Mouse (Mus musculus) heart, embryonic 11.5 days (tissue): Measurements from ENCODE around the gene Crtc1. TPM values are rescaled to one million over a fixed set of nuclear protein-coding genes. Genes with fewer than 3 reads are reported as not detected.

Experiments
- ATAC-seq: fragments of 200-750 bp; cut with Nextera tagmentation; replicated peaks from 2 replicates; pipeline ENCODE4 v1.8.0; 2017; ENCODE audit warnings: moderate library complexity; ENCODE audit not compliant: insufficient number of reproducible peaks, low FRiP score, low TSS enrichment
- H3K27ac ChIP-seq: fragments of 300-500 bp; sonication (generic); 2 replicates; pipeline ENCODE4 v1.5.1; 2014; ENCODE audit warnings: mild to moderate bottlenecking, low read depth, low read length
- H3K27me3 ChIP-seq: fragments of 300-500 bp; sonication (generic); 2 replicates; pipeline ENCODE4 v1.6.1; 2014; ENCODE audit warnings: mild to moderate bottlenecking, low read length, mixed read lengths; ENCODE audit not compliant: control insufficient read depth, insufficient read depth
- H3K36me3 ChIP-seq: fragments of 300-500 bp; sonication (generic); 2 replicates; pipeline ENCODE4 v1.6.1; 2014; ENCODE audit warnings: mild to moderate bottlenecking, low read length, moderate library complexity, mixed read lengths; ENCODE audit not compliant: control insufficient read depth, insufficient read depth
- H3K4me1 ChIP-seq: fragments of 300-500 bp; sonication (generic); 2 replicates; pipeline ENCODE4 v1.6.1; 2014; ENCODE audit warnings: low read length; ENCODE audit not compliant: control insufficient read depth, insufficient read depth
- H3K4me2 ChIP-seq: fragments of 300-500 bp; sonication (generic); 2 replicates; pipeline ENCODE4 v1.6.1; 2014; ENCODE audit warnings: mild to moderate bottlenecking, moderate library complexity
- H3K4me3 ChIP-seq: fragments of 300-500 bp; sonication (generic); 2 replicates; pipeline ENCODE4 v1.5.1; 2014; ENCODE audit warnings: low read depth, low read length
- H3K9ac ChIP-seq: fragments of 300-500 bp; sonication (generic); 2 replicates; pipeline ENCODE4 v1.6.1; 2014; ENCODE audit warnings: mild to moderate bottlenecking, low read depth, low read length, moderate library complexity
- H3K9me3 ChIP-seq: fragments of 300-500 bp; sonication (generic); replicated peaks from 2 replicates; pipeline ENCODE4 v1.6.1; 2016; ENCODE audit warnings: low read length; ENCODE audit not compliant: control insufficient read depth
- WGBS: fragments of 180-500 bp; shearing (Covaris S2); extraction: QIAGEN DNeasy Blood & Tissue Kit; methylation state at CpG from one replicate; pipeline ENCODE4 v1.1.7; 2014; ENCODE audit not compliant: insufficient replicate concordance; 5-methylcytosine and 5-hydroxymethylcytosine counted together
- polyA plus RNA-seq: library from polyadenylated mRNA; unstranded; fragments of >200 nt; fragmentation: Nextera tagmentation; extraction: Ambion mirVana; gene quantifications from 2 replicates; pipeline ENCODE4 v1.2.1, GENCODE M21; 2014

The Crtc1 gene
- polyA plus RNA-seq, 1 experiment from 2014 or later: 13.5 TPM

DNA sequence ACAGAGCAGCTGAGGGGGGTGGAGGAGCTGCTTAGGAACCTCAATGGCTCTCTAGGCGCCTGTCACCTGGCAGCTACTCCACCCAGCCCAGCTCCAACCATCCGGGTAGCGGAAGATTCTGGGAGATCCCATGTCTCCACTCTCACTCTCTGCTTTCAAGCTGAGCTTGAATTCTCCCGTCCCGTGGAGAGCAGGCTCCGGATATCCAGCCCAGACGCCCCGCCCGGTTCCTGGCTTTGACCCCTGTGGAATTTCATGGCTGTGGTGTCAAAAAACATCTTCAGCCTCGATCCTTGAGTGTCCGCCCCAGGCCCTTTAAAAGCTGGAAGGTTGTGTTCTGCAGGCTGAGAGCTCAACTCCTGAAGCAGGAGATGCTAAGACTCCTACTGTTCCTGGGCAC, 27.4 kb upstream of the Crtc1 start:
- no peak for ATAC-seq
- H3K9ac ChIP-seq: 0 out of 2 replicates have a peak overlapping the region, but pooled peaks have one; percentile 0
- H3K4me2 ChIP-seq: no peak overlapping the region
- H3K4me1 ChIP-seq: peaks cover 47% of the 10 kb centered on the region
- H3K27me3 ChIP-seq: no peaks in the 10 kb centered on the region
- no peak overlapping the region for H3K27ac ChIP-seq
- WGBS: 52% methylated on average over 11 of the region's 11 CpGs
- no peak overlapping the region for H3K4me3 ChIP-seq
- H3K9me3 ChIP-seq: no peaks in the 10 kb centered on the region
- H3K36me3 ChIP-seq: no peaks in the 10 kb centered on the region

DNA sequence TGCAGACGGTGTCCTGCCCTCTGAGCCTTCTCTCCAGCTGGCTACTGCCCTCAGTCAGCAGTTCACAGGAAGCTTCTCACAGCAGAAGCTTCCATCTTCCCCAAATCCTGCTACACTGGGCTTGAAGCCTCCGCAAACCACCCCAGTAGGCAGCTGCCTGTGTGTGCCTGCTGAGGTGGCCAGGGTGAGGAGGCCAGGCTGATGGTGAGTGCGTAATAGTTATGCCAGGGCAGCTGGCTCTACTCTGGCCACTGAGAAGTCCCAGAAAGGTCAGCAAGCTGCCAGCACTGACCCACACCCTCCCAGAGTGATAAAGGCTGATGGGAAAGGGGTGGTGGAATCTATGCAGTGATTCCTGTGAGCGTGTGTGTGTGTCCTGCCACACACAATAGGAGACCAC, 26.9 kb upstream of the Crtc1 start:
- Histone ChIP-seq H3K4me3 (no peak overlapping the region), H3K27ac (no peak overlapping the region), H3K4me2 (no peak overlapping the region), H3K9me3 (no peaks in the 10 kb centered on the region), H3K36me3 (no peaks in the 10 kb centered on the region), H3K9ac (no peak overlapping the region), H3K27me3 (no peaks in the 10 kb centered on the region), H3K4me1 (peaks cover 52% of the 10 kb centered on the region)
- ATAC-seq: no peak
- 77% methylated on average over 4 of the region's 4 CpGs for WGBS

DNA sequence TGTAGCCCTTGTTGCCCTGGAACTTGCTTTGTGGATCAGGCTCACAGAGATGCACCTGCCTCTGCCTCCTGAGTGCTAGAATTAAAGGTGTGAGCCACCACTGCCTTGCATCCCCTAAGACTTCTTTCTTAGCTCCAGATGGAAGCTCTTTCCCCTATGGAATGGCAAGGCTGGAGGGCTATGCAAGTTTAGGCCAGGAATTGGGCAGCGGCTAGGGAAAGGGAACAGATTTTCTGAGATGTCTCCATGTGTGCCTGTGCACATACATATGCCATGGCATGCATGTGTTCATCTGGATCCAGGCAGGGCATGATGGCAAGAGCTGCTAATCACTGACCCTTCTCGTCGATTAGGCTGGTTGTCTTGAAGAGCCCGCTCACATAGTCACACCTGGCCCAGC, 26.3 kb upstream of the Crtc1 start:
- Histone ChIP-seq H3K4me1 (peaks cover 53% of the 10 kb centered on the region), H3K27me3 (no peaks in the 10 kb centered on the region), H3K4me3 (no peak overlapping the region), H3K27ac (no peak overlapping the region), H3K9me3 (no peaks in the 10 kb centered on the region), H3K4me2 (no peak overlapping the region), H3K36me3 (no peaks in the 10 kb centered on the region), H3K9ac (no peak overlapping the region)
- 96% methylated on average over 4 of the region's 4 CpGs for WGBS
- ATAC-seq: no peak

DNA sequence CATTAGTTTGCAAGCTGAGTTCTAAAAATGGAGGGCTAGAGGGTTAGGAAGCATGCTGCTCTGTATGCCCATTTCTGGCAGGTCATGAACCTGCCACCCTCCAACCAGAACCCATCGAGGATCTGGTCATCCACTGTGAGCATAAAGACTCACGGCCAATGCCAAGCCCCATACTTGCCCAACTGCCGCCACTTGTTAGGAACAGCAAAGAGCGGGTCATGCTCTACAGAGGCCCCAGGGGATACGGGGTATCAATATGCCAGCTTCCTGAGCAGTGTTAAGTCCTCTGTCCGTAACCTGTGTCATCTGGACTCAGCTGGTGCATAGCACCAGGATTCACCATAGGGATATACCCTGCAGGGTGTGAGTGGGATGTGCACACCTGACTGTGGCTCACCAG, 24.8 kb upstream of the Crtc1 start:
- Histone ChIP-seq H3K9me3 (no peaks in the 10 kb centered on the region), H3K36me3 (no peaks in the 10 kb centered on the region; the same call in 1 of the 2 replicates), H3K4me2 (no peak overlapping the region), H3K4me3 (no peak overlapping the region), H3K27ac (no peak overlapping the region), H3K4me1 (peaks cover 46% of the 10 kb centered on the region), H3K9ac (no peak overlapping the region), H3K27me3 (no peaks in the 10 kb centered on the region)
- ATAC-seq: no peak
- WGBS: 93% methylated on average over 6 of the region's 6 CpGs

DNA sequence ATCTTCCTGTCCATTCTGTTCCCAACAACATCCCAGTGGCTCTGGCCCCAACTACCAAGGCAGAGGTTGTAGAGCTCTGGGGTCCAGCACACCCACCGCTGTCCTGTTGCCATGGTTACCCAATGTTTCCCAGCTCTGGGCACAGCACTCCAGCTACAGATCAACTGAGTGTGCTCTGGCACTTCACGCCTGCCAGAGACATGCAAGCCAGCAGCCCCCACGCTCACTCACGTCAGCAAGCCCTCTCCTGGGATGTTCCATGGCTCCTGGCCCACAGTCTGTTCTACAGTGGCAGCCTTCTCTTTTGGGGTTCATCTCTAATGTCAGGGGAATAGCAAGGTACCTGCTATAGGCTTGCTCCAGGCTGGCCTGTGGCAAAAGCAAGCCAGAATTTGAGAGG, 23.9 kb upstream of the Crtc1 start:
- H3K9ac ChIP-seq: no peak overlapping the region
- H3K27me3 ChIP-seq: no peaks in the 10 kb centered on the region
- 71% methylated on average over 4 of the region's 4 CpGs for WGBS
- H3K36me3 ChIP-seq: no peaks in the 10 kb centered on the region; the same call in 1 of the 2 replicates
- H3K4me3 ChIP-seq: no peak overlapping the region
- H3K4me1 ChIP-seq: peaks cover 38% of the 10 kb centered on the region
- no peaks in the 10 kb centered on the region for H3K9me3 ChIP-seq
- H3K27ac ChIP-seq: no peak overlapping the region
- no peak for ATAC-seq
- no peak overlapping the region for H3K4me2 ChIP-seq

DNA sequence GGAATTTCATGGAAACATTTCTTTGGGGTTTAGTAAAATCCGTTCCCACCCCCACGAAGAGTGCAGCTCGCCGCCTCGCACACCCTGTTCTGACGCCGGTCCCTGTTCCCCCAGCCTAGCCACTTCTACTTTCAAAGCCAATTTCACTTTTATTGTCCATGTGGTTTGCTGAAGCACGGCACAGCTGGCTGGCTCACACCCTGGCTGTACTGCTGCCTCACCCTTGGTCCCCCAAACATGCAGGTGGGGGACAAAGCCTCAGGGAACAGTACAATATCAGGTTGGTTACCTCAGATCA, 23.1 kb upstream of the Crtc1 start:
- peaks cover 30% of the 10 kb centered on the region for H3K4me1 ChIP-seq
- H3K9ac ChIP-seq: no peak overlapping the region
- no peak for ATAC-seq
- H3K4me2 ChIP-seq: no peak overlapping the region
- H3K4me3 ChIP-seq: no peak overlapping the region
- H3K9me3 ChIP-seq: no peaks in the 10 kb centered on the region
- no peak overlapping the region for H3K27ac ChIP-seq
- WGBS: 90% methylated on average over 8 of the region's 8 CpGs
- H3K27me3 ChIP-seq: no peaks in the 10 kb centered on the region
- no peaks in the 10 kb centered on the region; the same call in 1 of the 2 replicates for H3K36me3 ChIP-seq

DNA sequence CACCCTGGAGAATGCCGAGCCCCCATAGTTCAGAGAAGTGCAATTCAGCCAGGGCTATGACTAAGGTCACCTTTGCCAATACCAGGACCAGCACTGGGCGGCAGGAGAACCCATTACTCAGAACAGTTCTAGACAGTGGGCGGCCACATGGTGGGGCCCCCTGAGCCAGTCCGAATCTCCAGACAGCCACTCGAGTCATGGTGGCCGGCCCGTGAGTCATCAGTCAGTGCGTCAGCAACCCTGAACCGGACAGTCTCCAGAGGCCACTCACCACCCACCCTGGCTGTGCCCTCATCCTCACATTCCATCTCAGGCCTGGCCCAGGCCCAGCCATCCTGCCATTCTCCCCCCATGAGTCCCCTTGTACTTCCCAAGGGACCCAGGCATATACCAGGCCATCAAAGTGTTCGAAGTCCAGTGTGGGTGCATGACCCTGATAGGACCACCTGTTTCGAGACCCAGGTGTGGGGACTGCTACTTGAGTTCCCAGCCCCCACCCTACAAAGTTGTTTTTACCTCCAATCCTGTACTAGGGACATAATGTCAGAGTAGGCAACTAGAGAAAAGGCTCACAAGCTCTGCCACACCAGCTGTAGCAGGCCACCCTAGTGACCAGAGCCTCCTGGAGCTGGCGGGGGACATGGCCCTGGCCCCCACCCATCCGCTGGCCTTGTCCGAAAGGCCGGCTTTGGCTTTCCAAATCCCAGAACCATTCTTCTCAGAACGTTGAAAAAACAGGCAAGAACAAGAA, 22.6 kb upstream of the Crtc1 start:
- no peaks in the 10 kb centered on the region for H3K27me3 ChIP-seq
- ATAC-seq: no peak; the same call in 1 of the 2 replicates
- 69% methylated on average over 16 of the region's 16 CpGs for WGBS
- H3K4me1 ChIP-seq: peaks cover 25% of the 10 kb centered on the region
- H3K9me3 ChIP-seq: no peaks in the 10 kb centered on the region
- H3K4me3 ChIP-seq: no peak overlapping the region
- H3K27ac ChIP-seq: no peak overlapping the region
- H3K9ac ChIP-seq: no peak overlapping the region
- no peaks in the 10 kb centered on the region; the same call in 1 of the 2 replicates for H3K36me3 ChIP-seq
- H3K4me2 ChIP-seq: no peak overlapping the region

DNA sequence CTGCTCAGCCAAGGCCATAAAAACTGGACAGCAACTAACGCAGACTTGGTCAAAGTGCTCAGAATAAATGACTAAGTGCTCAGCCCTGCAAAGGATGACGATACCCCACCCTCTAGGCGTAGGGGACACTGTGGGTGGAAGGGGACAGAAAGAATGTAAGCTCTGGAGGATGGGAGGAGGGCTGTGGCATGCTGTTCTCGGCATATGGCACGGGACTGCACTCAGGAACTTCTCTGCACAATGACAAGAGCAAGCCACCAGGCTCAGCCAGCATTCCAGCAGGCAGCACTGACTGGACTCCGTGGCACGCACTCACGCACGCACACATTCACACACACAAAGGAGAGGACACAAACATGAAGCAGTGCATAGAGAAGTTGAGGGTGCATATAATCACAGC, 21.2 kb upstream of the Crtc1 start:
- Histone ChIP-seq H3K9me3 (no peaks in the 10 kb centered on the region), H3K4me2 (no peak overlapping the region), H3K4me3 (no peak overlapping the region), H3K9ac (no peak overlapping the region), H3K27ac (no peak overlapping the region), H3K27me3 (no peaks in the 10 kb centered on the region), H3K4me1 (peaks cover 17% of the 10 kb centered on the region), H3K36me3 (no peaks in the 10 kb centered on the region; the same call in 1 of the 2 replicates)
- no peak for ATAC-seq
- WGBS: 65% methylated on average over 9 of the region's 9 CpGs

DNA sequence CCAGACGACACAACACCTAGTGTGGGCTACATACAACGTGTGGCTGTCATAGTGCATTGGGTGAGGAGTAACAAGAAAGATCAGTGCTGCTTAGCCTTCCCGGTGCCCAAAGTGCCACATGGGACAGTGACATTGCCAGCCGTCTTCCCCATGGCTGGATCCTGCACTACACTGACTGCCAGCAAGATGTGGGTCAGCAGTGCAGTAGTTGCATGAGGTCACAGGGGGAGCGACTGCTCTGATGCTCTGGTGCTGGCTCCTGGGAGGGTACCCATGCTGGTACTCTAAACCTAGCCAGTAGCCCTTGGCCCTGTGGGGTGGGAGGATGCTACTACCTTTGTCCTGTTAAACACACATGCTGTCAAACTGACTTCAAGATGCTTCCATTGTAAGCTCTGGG, 20.8 kb upstream of the Crtc1 start:
- Histone ChIP-seq H3K27ac (no peak overlapping the region), H3K9me3 (no peaks in the 10 kb centered on the region)

More for the DNA sequence above, 20.8 kb upstream of the Crtc1 start:
- 88% methylated on average over 5 of the region's 5 CpGs for WGBS
- no peak for ATAC-seq
- H3K27me3 ChIP-seq: no peaks in the 10 kb centered on the region
- H3K9ac ChIP-seq: no peak overlapping the region
- H3K4me3 ChIP-seq: no peak overlapping the region
- H3K36me3 ChIP-seq: no peaks in the 10 kb centered on the region; the same call in 1 of the 2 replicates
- no peak overlapping the region for H3K4me2 ChIP-seq
- H3K4me1 ChIP-seq: peaks cover 17% of the 10 kb centered on the region
